Mouse (Mus musculus) stomach, postnatal 0 days (tissue): Measurements from ENCODE around the gene Atp6v0a1.

Experiments
- CTCF ChIP-seq: IDR thresholded peaks from 2 replicates; pipeline ENCODE4 v1.5.1; 2016; ENCODE audit warnings: antibody characterized with exemption, low read depth, mild to moderate bottlenecking, moderate library complexity
- EP300 ChIP-seq: optimal IDR thresholded peaks from 2 replicates; pipeline ENCODE3; 2016; ENCODE audit warnings: antibody characterized with exemption

DNA sequence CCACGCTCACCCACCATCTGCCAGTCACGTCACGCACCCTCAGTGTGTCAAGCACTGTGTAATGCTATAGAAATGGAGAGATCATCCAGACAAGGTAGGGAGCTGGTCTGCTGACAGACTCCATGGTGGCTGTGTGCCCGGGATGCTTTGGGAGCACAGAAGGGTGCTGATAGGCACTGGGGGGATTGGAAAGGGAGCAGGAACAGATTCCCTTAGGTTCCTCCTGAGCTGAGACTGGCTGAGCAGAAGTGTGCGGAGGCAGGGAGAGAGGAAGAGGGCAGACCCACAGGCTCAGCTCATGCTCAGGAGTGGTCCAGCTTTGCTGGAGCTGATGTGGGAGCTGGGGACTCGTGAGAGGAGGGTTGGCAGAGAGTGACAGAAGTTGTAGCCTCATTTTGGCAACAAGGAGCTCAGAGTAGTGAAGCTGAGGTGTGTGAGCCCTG lies 41.8 kb downstream of the Atp6v0a1 start:
- TF ChIP-seq CTCF (no peak), EP300 (no peak)
